Comparison of ENCODE assay signal across 21 mouse cellular contexts in the genomic region with DNA sequence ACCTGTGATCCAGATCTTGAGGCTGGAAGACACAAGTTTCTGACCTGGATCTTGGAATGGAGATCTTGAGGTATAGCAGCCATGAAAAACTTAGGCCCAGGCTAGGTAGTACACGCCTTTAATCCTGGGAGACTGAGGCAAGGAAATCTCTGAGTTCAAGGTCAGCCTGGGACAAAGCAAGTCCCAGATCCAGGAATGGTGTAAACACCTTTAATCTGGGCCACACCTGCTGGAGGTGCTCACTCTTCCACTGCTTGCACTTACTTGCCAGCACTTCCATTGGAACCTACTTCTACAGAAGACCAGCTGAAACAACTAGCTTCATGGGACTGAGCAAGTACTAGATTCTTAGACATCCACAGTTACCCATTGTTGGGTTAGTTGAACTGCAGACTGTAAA.
"Had no signal": no experiment of that assay in that cellular context is flagged by ENCODE, and none has a peak within 500 bp of the region (broad histone marks: within the 10 kb centered on the region; RNA-seq: fewer than 3 reads in every experiment).

No protein-coding gene starts in this region.

- H3K9ac ChIP-seq: lung, embryonic 15.5 days; midbrain, embryonic 12.5 days; neural tube, embryonic 13.5 days; neural tube, embryonic 15.5 days had no signal

- H3K9me3 ChIP-seq: lung, embryonic 15.5 days; megakaryocyte, embryonic 14.5 days; midbrain, embryonic 12.5 days; neural tube, embryonic 13.5 days; neural tube, embryonic 15.5 days had no signal

- ATAC-seq: lung, postnatal 0 days; midbrain, embryonic 16.5 days had no signal

- H3K4me3 ChIP-seq: lung, embryonic 15.5 days; megakaryocyte, embryonic 14.5 days; midbrain, embryonic 12.5 days; myocyte; neural tube, embryonic 13.5 days; neural tube, embryonic 15.5 days had no signal

- H3K4me2 ChIP-seq: lung, embryonic 15.5 days; midbrain, embryonic 12.5 days; neural tube, embryonic 13.5 days; neural tube, embryonic 15.5 days had no signal

- H3K27ac ChIP-seq: lung, embryonic 15.5 days; macrophage; midbrain, embryonic 12.5 days; neural tube, embryonic 13.5 days; neural tube, embryonic 15.5 days had no signal

- H3K4me1 ChIP-seq: lung, embryonic 15.5 days; midbrain, embryonic 12.5 days; neural tube, embryonic 13.5 days; neural tube, embryonic 15.5 days had no signal

- H3K27me3 ChIP-seq: lung, embryonic 15.5 days; midbrain, embryonic 12.5 days; neural tube, embryonic 13.5 days; neural tube, embryonic 15.5 days had no signal

- DNase-seq: lung, adult 2 months; lung, postnatal 14 days; lung, postnatal 36 days; midbrain, embryonic 14.5 days; retina, postnatal 1 day; right cerebral cortex, adult 18-20 months; right cerebral cortex, postnatal 25 days; right cerebral cortex, postnatal 4 days; spleen, adult 18-20 months; thymus, adult 18-20 months; thymus, postnatal 14 days; thymus, postnatal 36 days had no signal

- H3K36me3 ChIP-seq: lung, embryonic 15.5 days; midbrain, embryonic 12.5 days; neural tube, embryonic 13.5 days; neural tube, embryonic 15.5 days had no signal
